Mouse (Mus musculus): ENCODE results near the gene Entpd5. TPM values are rescaled to one million over a fixed set of nuclear protein-coding genes. Genes with fewer than 3 reads are reported as not detected.

Gene Entpd5
- polyA plus RNA-seq, 1 experiment from 2014 or later: 5.9 TPM

DNA sequence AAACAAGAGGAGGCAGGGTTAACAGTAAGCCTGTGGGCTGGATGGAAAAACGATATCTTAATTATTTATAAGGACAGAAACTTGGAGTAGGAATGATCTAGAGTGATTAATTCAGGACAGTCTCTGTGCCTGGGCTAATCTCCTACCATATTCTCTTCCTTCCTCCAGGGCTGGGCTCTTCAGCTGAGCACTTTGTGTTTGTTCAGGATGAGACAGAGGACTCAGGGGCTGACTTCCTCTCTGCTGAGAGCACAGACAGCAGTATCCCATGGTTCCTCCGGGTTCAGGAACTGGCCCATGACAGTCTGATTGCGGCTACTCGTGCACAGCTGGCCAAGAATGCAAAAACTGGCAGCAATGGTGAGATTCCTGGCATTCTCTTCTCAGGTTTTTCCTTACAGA is 81.7 kb downstream of the Entpd5 start:
- no peak overlapping the region for H3K4me3 ChIP-seq (ENCODE audit: inconsistent target)
- H3K79me2 ChIP-seq (ENCODE audit: inconsistent target): peaks cover 39% of the 10 kb centered on the region
- 90% methylated on average over 4 of the region's 4 CpGs for WGBS (ENCODE audit: missing documents)
- no peak overlapping the region for H3K27ac ChIP-seq
- peaks cover 61% of the 10 kb centered on the region for H3K36me3 ChIP-seq (ENCODE audit: inconsistent target)

Other genes starting within 250 kb of the Entpd5 start
- 11.0 to 13.7 TPM (median 13.5 TPM) in 3 replicates for gene Elmsan1, start 190.1 kb downstream of the Entpd5 start, polyA plus RNA-seq (2018)
- 38.2 to 43.3 TPM (median 40.5 TPM) in 3 replicates for gene Ptgr2, start 123.8 kb downstream of the Entpd5 start, polyA plus RNA-seq (2018)
- 13.2 to 17.7 TPM (median 17.0 TPM) in 3 replicates for gene Zfp410, start 92.2 kb downstream of the Entpd5 start, polyA plus RNA-seq (2018)
- gene Coq6, start 47.4 kb downstream of the Entpd5 start, polyA plus RNA-seq (2018): 3.2 to 10.7 TPM (median 7.0 TPM) in 3 replicates
- 0.44 to 0.59 TPM (median 0.54 TPM) in 3 replicates for gene Fam161b, start 47.2 kb downstream of the Entpd5 start, polyA plus RNA-seq (2018)
- gene Bbof1, start within 50 bp of the Entpd5 start, polyA plus RNA-seq (2018): 0.14 to 1.1 TPM (median 0.17 TPM) in 3 replicates
- 12.8 to 14.4 TPM (median 13.1 TPM) in 3 replicates for gene Rnf113a2, start 8.2 kb upstream of the Entpd5 start, polyA plus RNA-seq (2018)
- 10.7 to 14.2 TPM (median 13.8 TPM) in 3 replicates for gene Aldh6a1, start 42.0 kb upstream of the Entpd5 start, polyA plus RNA-seq (2018)
- 5.6 to 8.0 TPM (median 5.9 TPM) in 3 replicates for gene Lin52, start 42.4 kb upstream of the Entpd5 start, polyA plus RNA-seq (2018)
- gene Vsx2, start 160.7 kb upstream of the Entpd5 start, polyA plus RNA-seq (2018): not detected in 3 replicates
- 5.1 to 7.7 TPM (median 7.7 TPM) in 3 replicates for gene Abcd4, start 208.4 kb upstream of the Entpd5 start, polyA plus RNA-seq (2018)
- gene Vrtn, start 232.0 kb upstream of the Entpd5 start, polyA plus RNA-seq (2018): not detected in 3 replicates